Mouse (Mus musculus) adrenal gland, postnatal 25 days (tissue): ENCODE data around the gene Scp2. TPM values are rescaled to one million over a fixed set of nuclear protein-coding genes. Genes with fewer than 3 reads are reported as not detected.

Experiments
- DNase-seq: peaks from one replicate; pipeline ENCODE4 v3.0.0; 2021; ENCODE audit warnings: mixed read lengths
- microRNA-seq, 2 experiments: library from miRNA; unstranded; fragments of <30 nt; microRNA quantifications; one replicate each; pipeline ENCODE4 v1.2.0; 2021
- total RNA-seq: library from RNA; stranded (reverse); gene quantifications from 2 replicates; pipeline ENCODE4 v1.2.3, GENCODE M21; 2021

Gene Scp2
- total RNA-seq, 1 experiment from 2014 or later: 279 TPM

DNA sequence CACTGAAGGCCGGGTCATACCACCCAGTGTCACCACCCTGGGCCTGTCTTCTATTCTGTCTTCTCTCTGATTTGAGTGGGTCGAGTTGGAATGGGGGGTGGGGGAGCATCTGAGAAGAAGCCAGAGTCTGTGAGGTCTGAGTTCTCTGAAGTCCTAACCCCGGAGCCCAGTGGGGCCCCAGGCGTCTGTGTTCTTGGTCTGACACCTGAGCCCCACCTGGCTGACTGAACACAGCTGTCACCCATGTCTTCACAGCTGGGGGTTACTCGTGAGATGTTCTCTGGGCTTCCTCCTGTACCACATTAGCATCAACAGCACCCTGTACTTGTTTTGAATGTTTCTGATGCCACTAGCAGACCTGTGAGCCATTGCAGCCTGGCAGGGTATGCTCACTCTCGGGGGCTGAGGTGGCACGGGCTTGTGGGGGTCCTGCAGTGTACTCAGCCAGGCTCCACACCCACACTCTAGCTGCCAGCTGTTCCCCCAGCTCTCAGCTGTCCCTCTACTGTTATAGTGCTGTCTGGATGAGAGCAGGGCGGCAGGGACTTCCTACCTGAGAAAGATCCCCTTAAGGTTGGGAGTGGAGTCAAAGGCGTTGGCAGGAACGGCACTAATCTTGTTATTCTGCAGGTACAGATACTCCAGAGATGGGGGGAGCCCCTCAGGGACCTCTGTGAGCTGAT is 126.4 kb downstream of the Scp2 start:
- no peak for DNase-seq

DNA sequence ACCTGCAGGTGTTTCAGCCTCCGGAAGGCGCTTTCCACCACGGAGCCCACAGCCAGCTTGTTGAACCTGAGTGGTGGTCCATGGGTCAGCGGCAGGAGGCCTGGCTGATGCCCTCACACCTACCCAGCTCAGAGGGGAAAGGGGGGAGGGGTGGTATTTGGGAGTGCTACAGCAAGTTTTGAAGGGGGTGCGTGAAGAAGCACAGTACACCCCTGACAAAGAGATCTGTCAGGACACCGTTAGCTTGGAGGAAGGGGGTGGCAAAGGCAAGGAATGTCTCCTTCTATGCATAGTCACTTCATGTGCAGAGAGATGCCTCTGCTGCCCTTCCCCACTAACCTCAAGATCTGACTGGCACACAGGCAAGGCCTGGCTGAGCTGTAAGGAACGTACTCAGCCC is 127.0 kb downstream of the Scp2 start:
- DNase-seq: no peak

DNA sequence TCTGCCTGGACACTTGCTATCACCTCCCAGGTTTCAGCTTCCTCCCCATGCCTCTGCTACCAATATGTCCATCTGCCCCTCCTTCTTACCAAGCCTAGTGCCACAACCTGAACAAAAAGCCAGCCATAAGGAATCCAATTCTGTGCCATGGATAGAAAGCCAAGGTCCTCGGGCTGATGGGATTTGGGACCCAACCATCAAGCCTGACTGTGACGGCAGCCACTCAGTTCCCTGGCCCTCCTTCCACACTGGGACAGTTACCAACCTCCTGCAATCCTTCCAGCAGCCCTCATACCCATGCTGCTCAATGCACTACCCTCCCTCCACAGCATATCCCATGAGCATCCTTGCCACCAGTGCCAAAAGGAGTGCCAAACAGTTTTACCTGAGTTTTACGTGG is 128.5 kb downstream of the Scp2 start:
- DNase-seq: peak; percentile 24

DNA sequence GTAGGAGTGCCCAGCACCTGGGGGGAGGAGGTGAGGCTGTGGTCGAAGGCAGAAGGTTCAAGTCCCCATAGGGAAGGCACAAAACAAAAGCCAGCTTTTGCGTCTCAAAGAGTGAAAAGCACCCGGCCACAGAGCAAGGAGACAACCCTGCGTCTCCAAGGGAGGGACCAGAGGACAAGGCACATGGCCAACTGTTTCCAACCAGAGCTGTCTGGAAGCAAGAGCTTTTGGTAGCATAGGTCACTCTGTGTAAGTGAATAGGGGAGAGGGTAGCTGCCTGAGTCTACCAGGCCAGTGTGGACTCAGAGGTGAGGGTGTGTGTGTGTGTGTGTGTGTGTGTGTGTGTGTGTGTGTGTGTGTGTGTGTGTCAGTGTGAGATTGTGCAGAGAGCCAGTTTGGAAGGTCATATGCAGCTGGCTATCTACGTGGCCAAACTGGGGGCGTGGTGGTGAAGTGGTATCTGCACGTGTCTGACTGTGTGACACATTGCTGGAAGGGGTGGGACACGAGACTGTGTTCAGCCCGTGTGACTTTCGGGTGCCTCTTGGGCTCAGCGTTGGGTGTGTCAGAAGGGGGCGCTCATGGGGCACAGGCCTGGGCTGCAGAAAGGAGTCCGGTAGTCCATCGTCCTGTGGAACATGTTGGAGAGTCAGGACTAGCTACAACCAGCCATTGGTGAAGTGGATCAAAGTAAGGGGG is 129.6 kb downstream of the Scp2 start:
- DNase-seq: peak; percentile 72

DNA sequence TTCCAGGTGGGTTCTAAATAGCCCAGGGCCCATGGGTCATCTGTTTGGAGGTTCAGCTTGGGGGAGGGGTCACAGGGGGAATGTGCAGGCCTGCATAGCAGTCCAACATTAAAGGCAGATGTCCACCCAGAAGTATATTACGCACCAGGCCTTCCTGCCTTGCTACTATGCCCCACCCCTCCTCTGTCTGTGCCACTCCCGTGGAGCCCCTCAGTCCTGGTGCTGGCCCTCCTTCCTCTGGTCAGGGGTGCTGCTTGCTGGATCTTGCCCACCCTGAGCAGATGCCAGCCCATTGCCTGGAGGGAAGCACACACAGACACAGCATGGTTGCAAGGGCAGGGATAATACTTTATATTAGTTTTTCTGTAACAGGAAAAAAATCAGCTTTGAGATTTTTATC is 130.3 kb downstream of the Scp2 start:
- DNase-seq: no peak

DNA sequence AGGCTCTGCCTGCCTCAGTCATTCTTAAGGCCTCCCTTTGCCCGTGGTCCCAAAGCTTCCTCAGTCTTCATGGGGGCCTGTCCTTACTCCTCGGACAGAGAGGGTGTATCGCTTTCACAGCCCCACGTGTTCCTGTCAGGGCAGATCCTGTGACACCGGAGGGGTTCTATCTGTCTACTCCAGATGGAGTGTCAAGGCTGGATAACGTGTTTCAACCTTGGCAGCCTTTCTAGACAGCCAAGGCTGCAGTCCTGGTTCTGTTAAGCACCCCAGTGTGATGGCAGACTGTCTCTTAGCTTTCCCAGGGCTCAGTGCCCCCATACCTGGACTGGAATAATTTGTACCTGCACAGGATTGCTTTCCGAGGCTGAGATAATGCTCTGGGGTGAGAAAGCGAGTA is 136.3 kb downstream of the Scp2 start:
- no peak for DNase-seq

DNA sequence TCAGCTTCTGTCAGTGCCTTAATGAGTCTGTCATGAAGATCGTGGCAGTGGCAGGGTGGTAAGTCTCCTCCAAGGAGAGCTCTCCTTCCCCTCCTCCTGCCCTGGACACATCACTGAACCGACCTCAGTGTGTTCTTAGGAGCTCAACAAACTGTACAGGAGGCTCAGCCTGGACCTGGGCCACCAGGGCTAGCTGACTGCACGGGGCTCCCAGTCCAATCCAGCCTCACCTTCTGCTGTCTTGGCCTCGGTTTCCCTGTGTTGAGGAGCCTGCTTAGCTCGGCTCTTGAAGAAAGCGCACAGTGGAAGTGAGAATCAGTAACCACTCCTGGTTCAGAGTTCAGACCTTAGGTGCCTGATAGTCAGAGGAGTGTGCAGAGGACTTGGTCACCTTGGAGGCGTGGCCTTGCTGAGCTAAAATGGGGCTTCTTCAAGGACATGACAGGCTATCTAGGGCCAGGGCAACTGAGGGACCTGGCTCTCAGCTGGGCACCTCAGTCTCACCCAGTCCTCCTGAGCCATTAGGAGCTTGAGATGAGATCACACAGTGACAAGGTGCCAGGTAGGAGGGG is 137.2 kb downstream of the Scp2 start:
- DNase-seq: no peak

DNA sequence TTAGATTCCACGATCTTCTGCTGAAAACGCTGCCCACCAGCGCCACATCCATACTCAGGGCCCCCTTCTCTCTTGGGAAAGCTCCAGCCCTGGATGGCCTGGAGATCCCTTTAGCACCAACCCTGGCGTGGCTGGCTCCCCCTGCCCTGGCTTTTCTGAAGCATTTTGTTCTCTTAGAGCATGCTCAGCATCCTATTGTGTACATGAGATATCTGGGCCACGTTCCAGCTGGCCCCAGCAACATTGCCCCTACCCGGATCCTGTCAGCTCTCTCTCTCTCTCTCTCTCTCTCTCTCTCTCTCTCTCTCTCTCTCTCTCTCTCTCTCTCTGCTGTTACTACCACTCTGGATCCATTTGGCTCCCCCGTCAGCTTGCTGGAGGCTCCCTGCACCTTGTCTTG is 139.5 kb downstream of the Scp2 start:
- no peak for DNase-seq

DNA sequence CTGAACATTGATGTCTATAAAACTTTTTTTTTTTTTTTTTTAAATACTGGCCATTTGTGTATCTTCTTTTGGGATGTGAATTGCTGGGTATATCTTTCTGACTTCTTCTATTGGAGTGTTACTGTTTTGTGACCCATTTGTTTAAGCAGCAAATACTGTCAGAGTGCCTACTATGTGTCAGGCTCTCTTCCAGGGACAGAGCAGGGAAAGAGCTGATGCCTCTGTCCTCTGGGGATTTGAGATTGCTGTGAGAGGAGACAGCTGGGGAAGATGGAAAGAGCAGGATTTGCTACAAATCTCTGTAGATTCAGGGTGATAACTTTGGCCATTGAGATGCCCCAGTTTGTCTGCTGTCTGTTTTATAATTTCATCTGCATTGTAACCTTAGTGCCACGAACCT is 145.4 kb downstream of the Scp2 start:
- DNase-seq: no peak

DNA sequence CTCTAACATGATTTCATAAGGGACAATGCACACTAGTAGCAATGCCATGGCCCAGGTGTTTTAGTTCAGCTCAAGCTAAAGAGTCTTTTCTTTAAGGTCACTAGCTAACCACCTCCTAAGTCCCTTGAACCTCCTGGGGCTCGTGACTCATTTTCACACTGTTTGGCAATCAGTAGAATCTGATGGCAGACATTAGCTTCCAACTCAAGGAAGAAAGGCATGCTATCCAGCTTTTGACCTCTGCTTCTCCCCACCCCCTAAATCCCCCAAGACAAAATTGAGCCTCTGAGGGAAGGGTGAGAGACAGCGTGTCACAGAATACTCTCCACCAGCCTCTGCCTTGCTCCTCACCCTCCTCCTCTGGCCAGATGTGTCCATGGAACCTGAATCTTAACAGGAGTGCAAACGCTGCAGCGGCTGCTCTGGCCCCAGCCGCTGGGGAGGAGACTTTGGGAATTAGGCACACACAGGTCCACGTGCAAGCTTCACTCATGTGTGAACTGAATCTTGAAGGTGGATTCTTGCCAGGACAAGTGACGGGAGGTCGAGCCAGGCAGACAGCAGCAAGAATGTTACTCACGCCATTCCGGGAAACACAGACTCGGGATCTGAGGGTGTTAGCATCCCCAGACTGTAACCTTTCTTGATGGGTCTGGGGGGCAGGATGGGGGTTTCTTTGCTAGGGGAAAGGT is 146.0 kb downstream of the Scp2 start:
- DNase-seq: no peak

DNA sequence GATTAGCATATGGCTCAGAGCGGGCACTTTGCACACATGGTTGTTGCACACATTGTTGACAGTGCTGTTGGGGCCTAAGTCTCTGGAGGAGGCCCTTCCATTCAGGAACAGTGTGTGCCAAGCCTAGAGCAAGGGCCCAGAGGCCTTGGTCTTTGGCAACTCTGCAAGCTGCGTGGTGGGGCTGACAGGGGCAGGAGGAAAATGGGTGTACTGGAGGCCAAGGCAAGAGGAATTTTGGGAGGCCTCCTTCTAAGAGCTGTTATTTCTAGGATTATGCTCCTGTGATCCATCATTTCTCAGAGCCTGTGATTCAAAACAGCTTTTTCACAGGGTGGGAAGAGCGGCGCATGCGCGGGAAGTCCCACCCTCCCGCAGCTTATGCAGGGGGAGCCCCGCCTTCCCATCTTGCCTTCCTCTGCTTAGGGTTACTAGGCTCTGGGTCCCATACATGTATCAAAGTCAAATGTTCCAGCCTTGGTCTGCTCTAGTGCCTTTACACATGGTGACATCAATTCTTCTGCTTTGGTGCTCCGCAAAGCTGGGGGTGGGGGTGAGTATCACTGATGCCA is 148.3 kb downstream of the Scp2 start:
- DNase-seq: no peak

DNA sequence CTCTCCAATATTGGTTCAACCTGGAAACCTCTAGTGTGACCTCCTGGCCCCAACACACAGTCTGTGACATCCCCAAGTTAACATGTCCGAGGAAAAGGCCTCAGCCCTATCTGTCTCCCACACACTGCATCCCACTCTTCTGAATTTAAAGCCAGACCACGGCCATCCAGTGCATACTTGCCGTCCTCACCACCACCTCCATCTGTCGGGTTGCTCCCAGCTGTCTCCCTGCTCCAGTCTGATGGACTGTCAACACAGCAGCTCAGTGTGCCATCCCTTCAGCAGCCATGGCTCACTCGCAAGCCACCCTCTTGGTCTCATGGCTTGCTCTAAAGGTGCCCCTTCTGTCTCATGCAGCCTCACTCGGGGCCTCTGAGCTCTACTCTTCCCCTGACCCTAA is 149.1 kb downstream of the Scp2 start:
- no peak for DNase-seq

DNA sequence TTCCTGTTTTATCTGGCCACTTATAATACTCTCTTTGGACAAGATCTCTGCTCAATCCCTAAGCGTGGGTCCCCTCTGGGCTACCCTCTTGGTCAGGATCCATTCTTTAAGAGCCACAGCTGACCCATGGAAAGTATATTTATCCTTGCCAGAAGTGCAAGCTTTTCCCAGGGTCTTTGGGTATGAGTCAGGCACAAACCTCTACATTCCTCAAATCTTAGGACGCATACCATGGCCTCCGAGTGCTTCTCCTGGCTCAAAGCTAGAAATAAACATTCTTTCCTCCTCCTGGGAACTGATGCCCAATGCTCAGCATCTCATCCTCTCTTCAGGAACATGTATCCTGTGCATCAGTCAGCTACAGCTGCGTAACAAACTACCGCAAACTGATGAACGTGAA is 149.8 kb downstream of the Scp2 start:
- no peak for DNase-seq

Small RNA genes within 50 kb of the gene (microRNA-seq; reads per million reads assigned to microRNA genes)
- 0 reads per million in 2 experiments for gene Mir6397

Other genes starting within 250 kb of the Scp2 start
- 180 TPM in 2 replicates for gene Cpt2, start 221.4 kb downstream of the Scp2 start, total RNA-seq
- gene Slc1a7, start 176.7 kb downstream of the Scp2 start, total RNA-seq: 0.58 TPM in 1 of 2 replicates, not detected in the other
- gene Podn, start 48.6 kb downstream of the Scp2 start, total RNA-seq: 4.1 and 6.6 TPM in 2 replicates
- gene Echdc2, start 20.4 kb upstream of the Scp2 start, total RNA-seq: 31.3 and 33.1 TPM in 2 replicates
- 0.36 TPM in 1 of 2 replicates, not detected in the other for gene Zyg11a, start 73.0 kb upstream of the Scp2 start, total RNA-seq
- 44.2 and 54.6 TPM in 2 replicates for gene Zyg11b, start 156.1 kb upstream of the Scp2 start, total RNA-seq
- gene Coa7, start 183.1 kb upstream of the Scp2 start, total RNA-seq: 33.9 and 55.8 TPM in 2 replicates
- gene Shisal2a, start 238.4 kb upstream of the Scp2 start, total RNA-seq: 4.1 and 4.5 TPM in 2 replicates